Mouse (Mus musculus) thymus, adult 2 months (tissue): Measurements from ENCODE around the gene Cstb. TPM values are rescaled to one million over a fixed set of nuclear protein-coding genes. Genes with fewer than 3 reads are reported as not detected.

Source experiments
- DNase-seq: peaks from one replicate; pipeline ENCODE4 v3.0.0; 2021
- H3K27ac ChIP-seq: fragments of 200-500 bp; 2 replicates; pipeline ENCODE4 v1.5.1; 2012; ENCODE audit warnings: low read length, control low read depth; ENCODE audit not compliant: control insufficient read depth, insufficient read depth
- H3K27me3 ChIP-seq: fragments of 200-500 bp; 2 replicates; pipeline ENCODE4 v1.6.1; 2012; ENCODE audit warnings: mild to moderate bottlenecking, low read length, moderate library complexity, mixed read lengths; ENCODE audit not compliant: control insufficient read depth, insufficient read depth
- H3K36me3 ChIP-seq: fragments of 200-500 bp; 2 replicates; pipeline ENCODE4 v1.6.1; 2012; ENCODE audit warnings: mild to moderate bottlenecking, low read length, moderate library complexity; ENCODE audit not compliant: control insufficient read depth, insufficient read depth
- H3K4me1 ChIP-seq: fragments of 200-500 bp; replicated peaks from 2 replicates; pipeline ENCODE4 v1.6.1; 2012; ENCODE audit warnings: low read length; ENCODE audit not compliant: control insufficient read depth, insufficient read depth
- H3K4me3 ChIP-seq: fragments of 200-500 bp; 2 replicates; pipeline ENCODE4 v1.5.1; 2012; ENCODE audit warnings: mild to moderate bottlenecking, low read length, control low read depth, moderate library complexity; ENCODE audit not compliant: control insufficient read depth, insufficient read depth
- CTCF ChIP-seq: fragments of 200-500 bp; IDR thresholded peaks from 2 replicates; pipeline ENCODE4 v1.5.1; 2012; ENCODE audit warnings: mild to moderate bottlenecking, control low read depth, low read length, moderate library complexity, borderline replicate concordance; ENCODE audit not compliant: control insufficient read depth, poor library complexity, insufficient read depth; ENCODE audit errors: extremely low read depth
- POLR2A ChIP-seq: fragments of 200-500 bp; IDR thresholded peaks from 2 replicates; pipeline ENCODE4 v1.6.1; 2012; ENCODE audit warnings: mild to moderate bottlenecking, low read length, control low read depth, moderate library complexity; ENCODE audit not compliant: control insufficient read depth, poor library complexity, insufficient read depth; ENCODE audit errors: extremely low read depth
- WGBS: fragments of 180-500 bp; shearing (Covaris S2); methylation state at CpG from one replicate; pipeline ENCODE4 v1.1.7; 2018; 5-methylcytosine and 5-hydroxymethylcytosine counted together
- polyA plus RNA-seq: library from polyadenylated mRNA; depleted of rRNA; stranded (reverse); fragments of >200 nt; gene quantifications from 2 replicates; pipeline ENCODE4 v1.2.3, GENCODE M21; 2012

The Cstb gene
- polyA plus RNA-seq, 1 experiment, result 247 TPM

GRCm38 (mm10) chr10:78392072-78392471 lies 33.4 kb upstream of the Cstb start:
- Histone ChIP-seq H3K27ac (no peak overlapping the region), H3K36me3 (no peaks in the 10 kb centered on the region), H3K4me1 (peaks cover 6% of the 10 kb centered on the region; the same call in 1 of the 2 replicates), H3K4me3 (no peak overlapping the region), H3K27me3 (no peaks in the 10 kb centered on the region)
- WGBS, result 3% methylated on average over 18 of the region's 18 CpGs
- TF ChIP-seq POLR2A, result no peak
- peak; percentile 92 for TF ChIP-seq CTCF
- peak; percentile 75 for DNase-seq

DNA sequence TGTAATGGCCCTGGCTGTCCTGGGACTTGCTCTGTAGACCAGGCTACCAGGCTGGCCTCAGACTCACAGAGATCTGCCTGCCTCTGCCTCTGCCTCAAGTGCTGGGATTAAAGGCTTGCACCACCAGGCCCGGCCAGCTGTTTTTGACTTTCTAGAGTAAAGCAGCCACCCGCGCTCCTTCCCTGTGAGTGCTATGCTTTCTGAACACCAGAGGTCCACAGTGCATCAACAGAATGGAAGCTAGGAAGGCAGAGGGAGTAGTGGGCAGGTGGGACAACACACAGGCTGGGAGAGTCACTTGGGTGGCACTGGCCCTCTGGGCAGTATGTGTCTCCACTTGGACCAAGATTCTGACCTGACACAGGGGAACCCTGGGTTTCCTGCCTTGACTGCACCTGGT lies 30.1 kb upstream of the Cstb start:
- WGBS, result 95% methylated on average over 3 of the region's 3 CpGs
- no peak overlapping the region for H3K27ac ChIP-seq
- H3K27me3 ChIP-seq, result no peaks in the 10 kb centered on the region
- H3K4me3 ChIP-seq, result no peak overlapping the region
- TF ChIP-seq POLR2A, result no peak
- TF ChIP-seq CTCF, result no peak
- H3K36me3 ChIP-seq, result peaks cover 1% of the 10 kb centered on the region; the same call in 1 of the 2 replicates
- peaks cover 23% of the 10 kb centered on the region for H3K4me1 ChIP-seq
- DNase-seq, result no peak

DNA sequence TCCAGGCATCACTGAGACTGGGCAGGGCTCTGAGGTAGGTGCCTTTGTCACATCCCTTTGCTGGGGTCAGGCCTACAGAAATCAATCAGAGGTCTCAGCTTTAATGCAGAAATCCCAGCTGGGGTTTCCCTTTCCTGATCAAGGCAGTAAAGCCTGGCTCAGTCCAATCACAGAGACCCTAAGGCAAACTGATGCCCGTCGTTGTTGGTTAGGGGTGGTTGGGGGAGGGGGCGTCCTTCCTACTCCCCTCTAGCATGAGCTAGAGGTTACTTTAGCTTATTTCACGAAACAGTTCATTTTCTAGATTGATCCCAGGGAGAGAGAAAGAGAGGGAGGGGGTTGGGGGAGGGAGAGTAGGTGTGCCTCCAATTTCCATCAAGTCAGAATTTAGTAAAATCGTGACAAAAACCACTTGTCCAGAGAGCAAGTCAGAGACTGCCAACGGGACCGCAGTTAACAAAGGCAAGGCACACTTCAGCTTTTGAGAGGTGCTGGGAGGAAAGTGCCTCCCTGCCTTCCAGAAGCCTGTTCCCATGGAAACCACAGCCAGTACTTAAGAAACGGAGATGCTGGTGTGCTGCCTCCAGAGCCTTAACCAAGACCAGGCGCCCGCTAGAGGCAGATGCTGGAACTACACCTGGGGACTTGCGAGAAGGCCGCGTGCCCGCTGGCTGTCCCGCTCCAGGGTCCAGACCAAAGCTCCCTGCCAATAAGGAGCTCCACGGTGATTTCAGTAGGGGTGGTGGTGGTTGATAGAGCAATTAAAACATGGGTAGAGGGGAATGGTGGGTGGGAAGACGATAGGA lies 29.4 kb upstream of the Cstb start:
- DNase-seq, result peak; percentile 93
- Histone ChIP-seq H3K36me3 (peaks cover 8% of the 10 kb centered on the region), H3K27ac (no peak overlapping the region), H3K4me3 (no peak overlapping the region), H3K27me3 (no peaks in the 10 kb centered on the region), H3K4me1 (peaks cover 30% of the 10 kb centered on the region)
- 19% methylated on average over 17 of the region's 17 CpGs for WGBS
- TF ChIP-seq CTCF (peak; percentile 92), POLR2A (no peak)

DNA sequence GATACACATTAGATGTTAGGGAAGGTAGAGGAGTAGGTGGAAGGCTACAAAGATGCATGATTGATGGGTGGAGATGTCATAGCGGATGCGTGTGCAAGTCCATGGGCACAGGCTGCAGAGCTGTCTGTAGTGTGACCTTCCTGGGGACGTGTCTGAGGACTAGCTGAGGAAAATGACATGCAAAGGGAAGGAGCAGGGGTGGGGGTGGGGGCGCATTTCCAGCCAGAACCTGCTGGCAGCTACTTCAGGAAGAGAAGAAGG lies 28.9 kb upstream of the Cstb start:
- Histone ChIP-seq H3K36me3 (peaks cover 13% of the 10 kb centered on the region), H3K27ac (no peak overlapping the region), H3K4me1 (peaks cover 31% of the 10 kb centered on the region), H3K27me3 (no peaks in the 10 kb centered on the region), H3K4me3 (no peak overlapping the region)
- no peak for DNase-seq
- no peak for TF ChIP-seq CTCF
- no peak for TF ChIP-seq POLR2A
- 67% methylated on average over 4 of the region's 4 CpGs for WGBS

DNA sequence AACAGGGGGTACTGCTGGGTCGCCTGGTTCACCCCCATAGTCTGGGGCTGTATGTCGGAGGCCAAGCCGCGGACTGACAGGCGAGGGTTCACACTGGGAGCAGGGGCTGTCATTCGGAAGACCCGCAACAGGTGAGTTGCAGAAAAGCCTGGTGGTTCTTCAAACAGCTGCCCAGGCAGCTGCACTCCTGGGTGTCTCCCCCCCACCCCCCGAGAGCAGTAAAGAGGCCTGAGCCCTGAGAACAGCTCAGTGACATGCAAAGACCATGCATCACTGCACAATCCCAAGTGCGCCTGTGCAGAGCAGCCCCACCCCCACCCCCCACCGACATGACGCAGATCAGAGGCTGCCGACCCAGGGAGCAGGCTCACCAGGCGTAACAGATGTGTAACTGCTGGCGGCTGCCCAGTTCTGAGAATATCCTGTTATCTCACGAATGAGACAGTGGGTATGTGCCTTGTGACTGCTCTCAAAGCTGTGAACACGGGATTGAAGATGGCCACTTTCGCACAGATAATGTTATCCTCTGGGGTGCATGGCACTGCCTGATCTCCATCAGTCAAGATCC lies 26.3 kb upstream of the Cstb start:
- Histone ChIP-seq H3K36me3 (peaks cover 39% of the 10 kb centered on the region), H3K4me3 (no peak overlapping the region), H3K27me3 (no peaks in the 10 kb centered on the region), H3K27ac (peak overlapping the region; percentile 71), H3K4me1 (peaks cover 39% of the 10 kb centered on the region)
- DNase-seq, result peak; percentile 37
- 43% methylated on average over 17 of the region's 17 CpGs for WGBS
- no peak for TF ChIP-seq POLR2A
- TF ChIP-seq CTCF, result no peak

DNA sequence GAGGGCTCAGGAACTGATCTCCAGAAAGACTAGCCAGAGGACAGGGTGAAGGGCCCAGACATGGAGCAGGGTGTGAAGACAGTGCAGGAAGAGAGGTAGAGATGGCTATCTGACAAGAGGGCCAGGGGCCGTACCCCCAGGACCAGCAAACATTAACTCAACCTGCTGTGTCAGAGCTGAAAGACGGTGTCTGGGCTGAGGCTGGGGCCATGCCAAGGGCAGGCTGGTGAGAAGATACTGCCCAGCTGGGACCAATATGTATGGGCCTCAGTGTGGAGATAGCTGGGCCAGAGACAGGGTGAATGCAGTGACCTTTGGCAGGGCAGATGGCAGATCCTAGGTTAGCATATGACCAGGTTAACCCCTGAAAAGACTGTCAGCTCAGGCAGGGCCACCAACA lies 24.3 kb upstream of the Cstb start:
- Histone ChIP-seq H3K4me3 (no peak overlapping the region), H3K27me3 (no peaks in the 10 kb centered on the region), H3K36me3 (peaks cover 53% of the 10 kb centered on the region), H3K4me1 (peaks cover 44% of the 10 kb centered on the region), H3K27ac (no peak overlapping the region)
- no peak for TF ChIP-seq CTCF
- TF ChIP-seq POLR2A, result no peak
- no peak for DNase-seq
- 93% methylated on average over 2 of the region's 2 CpGs for WGBS
